Mouse (Mus musculus): ENCODE results near the gene Hist1h2ab. TPM values are rescaled to one million over a fixed set of nuclear protein-coding genes. Genes with fewer than 3 reads are reported as not detected.

The Hist1h2ab gene
- polyA plus RNA-seq, 1 experiment: 1.3 TPM

DNA sequence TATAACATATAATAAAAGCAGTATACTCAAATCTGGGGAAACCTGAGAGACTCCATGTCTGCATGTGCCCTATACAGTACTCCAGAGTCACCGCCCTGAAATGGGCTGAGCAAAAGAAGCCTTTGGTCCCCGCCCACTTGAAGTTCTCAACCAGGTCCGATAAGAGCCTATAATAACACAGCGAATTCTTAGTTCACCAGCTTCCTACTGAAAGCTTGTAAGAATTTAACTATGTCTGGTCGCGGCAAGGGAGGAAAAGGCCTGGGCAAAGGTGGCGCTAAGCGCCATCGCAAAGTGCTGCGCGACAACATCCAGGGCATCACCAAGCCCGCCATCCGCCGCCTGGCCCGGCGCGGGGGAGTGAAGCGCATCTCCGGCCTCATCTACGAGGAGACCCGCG is 5.9 kb downstream of the Hist1h2ab start, which contains the start of gene Hist1h4b:
Hist1h4b (plus strand) TSS at position 224 of the 400 bp plus-strand sequence.
- peak; percentile 95 for DNase-seq
- WGBS: under 1% methylated on average over 18 of the region's 22 CpGs
- peak; percentile 57 for TF ChIP-seq POLR2A (IDR thresholded peaks at IDR 0.05; ENCODE audit: low read depth, low read length)
- TF ChIP-seq CTCF (conservative IDR thresholded peaks at IDR 0.05; ENCODE audit: insufficient read depth, insufficient read length, low read depth, low read length): no peak
- peak within 1 kb of the TSS; percentile 38 for H3K4me3 ChIP-seq (ENCODE audit: insufficient read depth, low read depth, low read length)
- peaks cover 8% of the 10 kb centered on the region; the same call in 1 of the 2 replicates for H3K4me1 ChIP-seq (ENCODE audit: control insufficient read depth, insufficient read depth, low read length)
- no peaks in the 10 kb centered on the region for H3K36me3 ChIP-seq (ENCODE audit: control insufficient read depth, insufficient read depth, low read length)
- peak within 1 kb of the TSS; percentile 62 for H3K27ac ChIP-seq (ENCODE audit: insufficient read depth, low read depth, low read length)
- H3K27me3 ChIP-seq (replicated peaks; ENCODE audit: control insufficient read depth, insufficient read depth, low read length): no peaks in the 10 kb centered on the region

DNA sequence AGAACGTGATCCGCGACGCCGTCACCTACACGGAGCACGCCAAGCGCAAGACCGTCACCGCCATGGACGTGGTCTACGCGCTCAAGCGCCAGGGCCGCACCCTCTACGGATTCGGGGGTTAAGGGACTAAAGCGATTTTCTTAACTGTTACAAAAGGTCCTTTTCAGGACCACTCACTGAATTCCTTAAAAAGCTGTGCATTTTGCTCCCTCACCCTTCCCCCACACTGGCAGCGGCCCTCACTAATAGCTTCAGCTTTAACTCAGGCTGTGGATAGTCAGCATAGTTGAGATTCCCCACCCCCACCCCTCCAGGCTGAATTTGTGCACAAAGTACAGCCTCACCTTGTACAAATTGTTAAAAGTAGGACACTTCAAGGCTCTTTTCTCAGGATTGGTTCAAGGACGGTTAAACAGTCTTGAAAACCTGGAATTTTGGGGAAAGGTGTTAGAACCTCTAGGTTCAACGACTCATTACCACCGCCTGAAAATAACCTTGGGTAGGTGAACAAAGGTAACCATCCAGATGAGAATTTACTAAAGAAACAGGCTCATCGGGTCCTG is 6.4 kb downstream of the Hist1h2ab start:
- H3K4me1 ChIP-seq (ENCODE audit: control insufficient read depth, insufficient read depth, low read length): peaks cover 8% of the 10 kb centered on the region; the same call in 1 of the 2 replicates
- no peak for DNase-seq
- no peaks in the 10 kb centered on the region for H3K27me3 ChIP-seq (replicated peaks; ENCODE audit: control insufficient read depth, insufficient read depth, low read length)
- peak overlapping the region; percentile 62 for H3K27ac ChIP-seq (ENCODE audit: insufficient read depth, low read depth, low read length)
- no peak for TF ChIP-seq CTCF (conservative IDR thresholded peaks at IDR 0.05; ENCODE audit: insufficient read depth, insufficient read length, low read depth, low read length)
- TF ChIP-seq POLR2A (IDR thresholded peaks at IDR 0.05; ENCODE audit: low read depth, low read length): no peak
- H3K36me3 ChIP-seq (ENCODE audit: control insufficient read depth, insufficient read depth, low read length): no peaks in the 10 kb centered on the region
- H3K4me3 ChIP-seq (ENCODE audit: insufficient read depth, low read depth, low read length): peak overlapping the region; percentile 38
- 2% methylated on average over 20 of the region's 23 CpGs for WGBS

DNA sequence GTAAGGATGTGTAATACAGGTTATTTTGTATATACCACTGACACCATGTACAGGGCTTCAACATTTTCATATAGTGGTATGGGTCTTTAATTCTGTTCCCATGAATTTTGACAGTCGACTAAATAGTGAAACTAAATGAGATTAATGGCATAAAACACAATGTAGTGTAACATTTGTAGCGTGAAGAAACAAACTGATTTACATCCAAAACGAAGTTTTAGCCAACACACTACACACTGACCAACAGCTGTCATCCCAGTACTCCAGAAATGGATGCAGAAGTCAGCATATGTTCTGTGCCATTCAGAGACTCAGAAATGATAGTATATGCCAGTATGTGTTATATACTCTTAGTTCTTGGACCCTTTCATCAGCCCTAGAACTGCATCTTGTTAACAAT is 7.0 kb downstream of the Hist1h2ab start:
- TF ChIP-seq POLR2A (IDR thresholded peaks at IDR 0.05; ENCODE audit: low read depth, low read length): no peak
- TF ChIP-seq CTCF (conservative IDR thresholded peaks at IDR 0.05; ENCODE audit: insufficient read depth, insufficient read length, low read depth, low read length): no peak
- Histone ChIP-seq H3K4me3 (ENCODE audit: insufficient read depth, low read depth, low read length) (no peak overlapping the region), H3K27me3 (replicated peaks; ENCODE audit: control insufficient read depth, insufficient read depth, low read length) (no peaks in the 10 kb centered on the region), H3K27ac (ENCODE audit: insufficient read depth, low read depth, low read length) (no peak overlapping the region), H3K36me3 (ENCODE audit: control insufficient read depth, insufficient read depth, low read length) (no peaks in the 10 kb centered on the region), H3K4me1 (ENCODE audit: control insufficient read depth, insufficient read depth, low read length) (peaks cover 8% of the 10 kb centered on the region; the same call in 1 of the 2 replicates)
- WGBS: 38% methylated on average over 3 of the region's 3 CpGs
- no peak for DNase-seq

DNA sequence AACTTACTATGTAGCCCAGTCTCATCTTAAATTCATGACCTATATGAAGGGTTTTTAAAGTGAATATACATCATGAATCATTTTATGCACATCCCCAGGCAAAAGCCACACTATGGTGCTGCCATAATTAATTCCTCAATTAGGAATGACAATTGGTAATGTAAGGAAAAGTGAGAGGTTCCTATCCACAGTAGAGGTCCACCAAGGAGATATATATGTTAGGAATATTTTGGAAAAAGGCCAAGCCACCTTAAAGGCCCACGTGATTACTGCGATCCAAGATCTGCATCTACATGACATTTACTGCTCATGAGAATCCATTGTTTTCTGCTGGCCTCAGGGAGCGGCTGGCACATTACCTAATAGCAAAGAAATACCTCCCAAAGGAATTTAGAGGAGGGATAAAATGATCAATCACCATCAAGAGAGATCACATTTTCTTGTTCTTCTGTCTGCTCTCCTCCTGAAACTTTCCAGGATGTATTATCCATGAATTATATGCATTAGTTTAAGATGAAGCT is 8.4 kb downstream of the Hist1h2ab start:
- no peak overlapping the region for H3K4me3 ChIP-seq (ENCODE audit: insufficient read depth, low read depth, low read length)
- H3K36me3 ChIP-seq (ENCODE audit: control insufficient read depth, insufficient read depth, low read length): no peaks in the 10 kb centered on the region
- no peak overlapping the region for H3K27ac ChIP-seq (ENCODE audit: insufficient read depth, low read depth, low read length)
- H3K4me1 ChIP-seq (ENCODE audit: control insufficient read depth, insufficient read depth, low read length): peaks cover 12% of the 10 kb centered on the region; the same call in 1 of the 2 replicates
- no peak for DNase-seq
- no peaks in the 10 kb centered on the region for H3K27me3 ChIP-seq (replicated peaks; ENCODE audit: control insufficient read depth, insufficient read depth, low read length)
- 79% methylated on average over 3 of the region's 3 CpGs for WGBS
- TF ChIP-seq CTCF (conservative IDR thresholded peaks at IDR 0.05; ENCODE audit: insufficient read depth, insufficient read length, low read depth, low read length) (no peak), POLR2A (IDR thresholded peaks at IDR 0.05; ENCODE audit: low read depth, low read length) (no peak)

DNA sequence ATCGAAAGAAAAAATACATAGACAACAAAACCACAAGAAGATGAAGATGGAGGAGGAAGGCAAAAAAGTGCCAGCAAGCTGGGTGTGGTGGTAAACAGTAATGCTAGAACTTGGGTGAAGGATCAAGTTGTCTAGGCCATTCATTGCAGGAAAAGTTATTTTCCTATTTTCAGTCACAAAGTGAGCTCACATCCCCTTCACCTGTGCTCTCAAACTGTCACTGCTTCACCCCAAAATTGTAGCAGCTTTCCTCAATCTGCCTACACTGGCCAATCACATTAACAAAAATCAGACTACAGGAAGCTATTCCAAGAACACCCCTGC is 9.0 kb downstream of the Hist1h2ab start:
- WGBS: 65% methylated on average over 1 of the region's 1 CpGs
- H3K27me3 ChIP-seq (replicated peaks; ENCODE audit: control insufficient read depth, insufficient read depth, low read length): no peaks in the 10 kb centered on the region
- H3K36me3 ChIP-seq (ENCODE audit: control insufficient read depth, insufficient read depth, low read length): no peaks in the 10 kb centered on the region
- TF ChIP-seq CTCF (conservative IDR thresholded peaks at IDR 0.05; ENCODE audit: insufficient read depth, insufficient read length, low read depth, low read length) (no peak), POLR2A (IDR thresholded peaks at IDR 0.05; ENCODE audit: low read depth, low read length) (no peak)
- DNase-seq: no peak
- peaks cover 12% of the 10 kb centered on the region; the same call in 1 of the 2 replicates for H3K4me1 ChIP-seq (ENCODE audit: control insufficient read depth, insufficient read depth, low read length)
- H3K27ac ChIP-seq (ENCODE audit: insufficient read depth, low read depth, low read length): no peak overlapping the region
- no peak overlapping the region for H3K4me3 ChIP-seq (ENCODE audit: insufficient read depth, low read depth, low read length)

DNA sequence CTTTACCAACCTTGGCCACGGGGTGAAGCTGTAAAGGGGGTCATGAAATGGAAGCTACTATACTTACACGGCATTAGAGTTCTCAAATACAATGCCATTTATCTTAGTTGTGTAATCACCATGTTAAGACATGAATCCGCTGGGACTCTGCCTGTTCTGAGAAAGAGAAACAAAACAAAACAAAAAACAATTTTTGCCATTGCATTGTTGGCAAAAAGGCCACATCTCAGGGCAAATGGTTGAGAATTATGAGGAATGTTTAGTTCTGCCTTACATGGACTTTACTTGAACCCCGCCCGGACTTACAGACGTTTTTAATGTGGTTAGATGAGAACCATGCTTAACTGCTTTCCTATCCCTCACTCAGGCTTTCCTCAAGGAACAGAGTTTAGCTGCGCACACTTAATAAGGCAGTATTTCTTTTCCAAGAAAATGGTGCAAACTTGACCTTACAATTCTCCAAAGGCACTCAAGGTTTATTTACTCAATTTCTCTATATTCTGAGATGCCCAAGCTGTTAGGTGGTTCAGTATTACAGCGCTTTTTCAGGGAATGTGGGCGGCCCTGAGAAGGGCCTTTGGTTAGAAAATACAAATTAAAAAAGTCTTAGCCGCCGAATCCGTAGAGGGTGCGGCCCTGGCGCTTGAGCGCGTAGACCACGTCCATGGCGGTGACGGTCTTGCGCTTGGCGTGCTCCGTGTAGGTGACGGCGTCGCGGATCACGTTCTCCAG is 9.5 kb downstream of the Hist1h2ab start:
- H3K4me3 ChIP-seq (ENCODE audit: insufficient read depth, low read depth, low read length): peak overlapping the region; percentile 71
- 4% methylated on average over 25 of the region's 27 CpGs for WGBS
- peaks cover 12% of the 10 kb centered on the region; the same call in 1 of the 2 replicates for H3K4me1 ChIP-seq (ENCODE audit: control insufficient read depth, insufficient read depth, low read length)
- H3K27ac ChIP-seq (ENCODE audit: insufficient read depth, low read depth, low read length): no peak overlapping the region; the same call in 1 of the 2 replicates
- TF ChIP-seq CTCF (conservative IDR thresholded peaks at IDR 0.05; ENCODE audit: insufficient read depth, insufficient read length, low read depth, low read length): no peak
- no peak for TF ChIP-seq POLR2A (IDR thresholded peaks at IDR 0.05; ENCODE audit: low read depth, low read length)
- no peaks in the 10 kb centered on the region for H3K27me3 ChIP-seq (replicated peaks; ENCODE audit: control insufficient read depth, insufficient read depth, low read length)
- no peaks in the 10 kb centered on the region for H3K36me3 ChIP-seq (ENCODE audit: control insufficient read depth, insufficient read depth, low read length)
- DNase-seq: no peak

Measured in kidney, adult 2 months (tissue).